11 mouse cellular contexts compared by ENCODE assay signal in the genomic region with DNA sequence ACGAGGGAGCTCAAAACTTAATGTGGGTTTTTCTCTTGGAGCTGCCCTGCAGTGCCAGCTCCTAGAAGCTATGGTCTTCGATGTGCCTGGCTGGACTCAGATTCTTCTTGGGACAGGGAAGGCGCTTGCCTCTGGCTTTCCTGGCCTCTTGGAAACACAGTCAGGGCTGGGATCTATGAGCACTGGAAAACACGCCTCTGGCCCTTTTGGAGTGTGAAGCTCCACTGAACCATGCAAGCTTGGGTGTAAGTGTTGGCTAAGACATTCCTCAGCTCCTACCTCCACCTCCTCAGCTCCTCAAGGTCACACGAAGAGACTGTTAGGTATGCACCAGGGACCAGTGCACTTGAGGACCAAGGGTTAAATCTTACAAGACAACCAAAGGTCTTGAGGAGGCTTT. TPM values are rescaled to one million over a fixed set of nuclear protein-coding genes. Genes with fewer than 3 reads are reported as not detected.
A peak's percentile ranks its signal among the peaks of the same experiment; 100 is the strongest.
DNase-seq lines count a peak whose midpoint lies in the region; ATAC-seq and TF ChIP-seq lines count a peak whose summit lies in the region.
"Had no signal": no experiment of that assay in that cellular context is flagged by ENCODE, and none has a peak within 500 bp of the region (broad histone marks: within the 10 kb centered on the region; RNA-seq: fewer than 3 reads in every experiment).

No protein-coding gene starts in this region.

- peak overlapping the region; percentile 50 for H3K4me3 ChIP-seq in heart, embryonic 11.5 days (ENCODE audit: low read depth, low read length)
- H3K4me3 ChIP-seq in CH12.LX (replicated peaks in 1 of 3; ENCODE audit: low read depth in 2 of 3, low read length in 2 of 3, poor library complexity in 1 of 3): no peak overlapping the region
- H3K4me3 ChIP-seq in hindbrain, embryonic 14.5 days (replicated peaks; ENCODE audit: low read length): no peak overlapping the region
- H3K4me3 ChIP-seq in limb, embryonic 13.5 days: peak overlapping the region; percentile 59

- TF ChIP-seq EP300 in CH12.LX (IDR thresholded peaks at IDR 0.05; ENCODE audit: low read length): no peak

- H3K79me2 ChIP-seq in CH12.LX (replicated peaks; ENCODE audit: control insufficient read depth, extremely low read depth, insufficient read depth, poor library complexity, severe bottlenecking): no peaks in the 10 kb centered on the region

- no peaks in the 10 kb centered on the region for H3K9me3 ChIP-seq in heart, embryonic 11.5 days (replicated peaks; ENCODE audit: control insufficient read depth, low read length)
- peaks cover 20% of the 10 kb centered on the region for H3K9me3 ChIP-seq in CH12.LX (replicated peaks; ENCODE audit: low read length)
- H3K9me3 ChIP-seq in hindbrain, embryonic 14.5 days (ENCODE audit: control insufficient read depth, low read length): no peaks in the 10 kb centered on the region
- no peaks in the 10 kb centered on the region for H3K9me3 ChIP-seq in limb, embryonic 13.5 days

- peak overlapping the region; percentile 76 for H3K4me2 ChIP-seq in heart, embryonic 11.5 days
- H3K4me2 ChIP-seq in CH12.LX (ENCODE audit: insufficient read depth, low read depth, poor library complexity, severe bottlenecking): no peak overlapping the region
- H3K4me2 ChIP-seq in hindbrain, embryonic 14.5 days (replicated peaks): 0 out of 2 replicates have a peak overlapping the region, but pooled peaks have one; percentile 61
- H3K4me2 ChIP-seq in limb, embryonic 13.5 days (replicated peaks): peak overlapping the region; percentile 87

- no peak overlapping the region for H3K27ac ChIP-seq in heart, embryonic 11.5 days (ENCODE audit: low read depth, low read length)
- H3K27ac ChIP-seq in CH12.LX (ENCODE audit: insufficient read depth, low read depth): no peak overlapping the region
- no peak overlapping the region for H3K27ac ChIP-seq in hindbrain, embryonic 14.5 days
- H3K27ac ChIP-seq in limb, embryonic 13.5 days: no peak overlapping the region

- ATAC-seq in heart, embryonic 11.5 days (replicated peaks; ENCODE audit: insufficient number of reproducible peaks, low FRiP score, low TSS enrichment): no peak
- no peak for ATAC-seq in hindbrain, embryonic 14.5 days (ENCODE audit: low FRiP score)
- no peak for ATAC-seq in limb, embryonic 13.5 days (ENCODE audit: low FRiP score, low read depth)

- peaks cover 53% of the 10 kb centered on the region for H3K27me3 ChIP-seq in heart, embryonic 11.5 days (ENCODE audit: control insufficient read depth, insufficient read depth, low read length)
- H3K27me3 ChIP-seq in CH12.LX (replicated peaks): peaks cover 58% of the 10 kb centered on the region
- H3K27me3 ChIP-seq in hindbrain, embryonic 14.5 days (ENCODE audit: control insufficient read depth, insufficient read depth, low read length): peaks cover 64% of the 10 kb centered on the region
- peaks cover 41% of the 10 kb centered on the region for H3K27me3 ChIP-seq in limb, embryonic 13.5 days

- TF ChIP-seq CTCF in CH12.LX (conservative IDR thresholded peaks at IDR 0.05 in 1 of 2, IDR thresholded peaks at IDR 0.05 in 1 of 2; ENCODE audit: low read depth in 2 of 2, low read length in 2 of 2): no peak

- no peak for DNase-seq in heart, postnatal 36 days
- DNase-seq in CH12.LX (ENCODE audit: extremely low read depth): no peak
- DNase-seq in hindbrain, embryonic 14.5 days (ENCODE audit: low spot score): no peak
- no peak for DNase-seq in layer of hippocampus, postnatal 36 days
- DNase-seq in adrenal gland, adult 18-20 months (ENCODE audit: low spot score in 2 of 2): no peak
- DNase-seq in right cerebral cortex, postnatal 14 days: no peak

- WGBS in heart, embryonic 11.5 days (ENCODE audit: insufficient replicate concordance): 32% methylated on average over 5 of the region's 5 CpGs
- WGBS in hindbrain, embryonic 14.5 days: 28% methylated on average over 5 of the region's 5 CpGs
- 38% methylated on average over 5 of the region's 5 CpGs for WGBS in limb, embryonic 13.5 days

- in situ Hi-C loops in CH12.LX (cut with MboI; ENCODE audit: low pct_ligation_motif_present, low pct_unique_long_range_greater_than_20kb, low sequenced_read_pairs): loop anchor here (5.0 kb wide), 1 partner anchor 127 kb away; no protein-coding TSS in a partner anchor

- H3K4me1 ChIP-seq in heart, embryonic 11.5 days (ENCODE audit: control insufficient read depth, insufficient read depth, low read length): peaks cover 17% of the 10 kb centered on the region
- peaks cover 5 to 29% of the 10 kb centered on the region in 2 experiments for H3K4me1 ChIP-seq in CH12.LX (ENCODE audit: control insufficient read depth in 1 of 2, insufficient read depth in 2 of 2)
- peaks cover 13% of the 10 kb centered on the region for H3K4me1 ChIP-seq in hindbrain, embryonic 14.5 days (replicated peaks; ENCODE audit: control insufficient read depth, insufficient read depth, low read length)
- H3K4me1 ChIP-seq in limb, embryonic 13.5 days: peaks cover 43% of the 10 kb centered on the region

- dilution Hi-C loops in CH12.LX (cut with MboI; ENCODE audit: extremely low pct_ligation_motif_present, extremely low pct_unique_long_range_greater_than_20kb, low sequenced_read_pairs): no loop called here

- TF ChIP-seq RAD21 in CH12.LX (IDR thresholded peaks at IDR 0.05; ENCODE audit: low read depth, low read length): no peak

- TF ChIP-seq POLR2A in CH12.LX (IDR thresholded peaks at IDR 0.05; ENCODE audit: low read depth, low read length): no peak

- H3K36me3 ChIP-seq in heart, embryonic 11.5 days (ENCODE audit: control insufficient read depth, insufficient read depth, low read length): no peaks in the 10 kb centered on the region
- H3K36me3 ChIP-seq in CH12.LX (replicated peaks in 1 of 2; ENCODE audit: control insufficient read depth in 1 of 2, insufficient read depth in 1 of 2, low read length in 1 of 2): no peaks in the 10 kb centered on the region
- no peaks in the 10 kb centered on the region for H3K36me3 ChIP-seq in hindbrain, embryonic 14.5 days (replicated peaks; ENCODE audit: control insufficient read depth, insufficient read depth)
- peaks cover 3% of the 10 kb centered on the region; the same call in 1 of the 2 replicates for H3K36me3 ChIP-seq in limb, embryonic 13.5 days

- no peak overlapping the region; the same call in 1 of the 2 replicates for H3K9ac ChIP-seq in heart, embryonic 11.5 days (ENCODE audit: low read depth, low read length)
- H3K9ac ChIP-seq in CH12.LX (ENCODE audit: insufficient read depth, low read depth): no peak overlapping the region
- no peak overlapping the region for H3K9ac ChIP-seq in hindbrain, embryonic 14.5 days
- peak overlapping the region; percentile 70; the same call in 1 of the 2 replicates for H3K9ac ChIP-seq in limb, embryonic 13.5 days

- intact Hi-C loops in heart, postnatal 36 days (cut with DNase I): loop anchor here (5.0 kb wide), 5 partner anchors 222 to 512 kb away; partner anchors contain the start of gene Med13

TF ChIP-seq in CH12.LX, 34 proteins besides CTCF, POLR2A, EP300 and RAD21:
- TF ChIP-seq IRF4 (IDR thresholded peaks at IDR 0.05; ENCODE audit: low read depth, low read length) (0 out of 2 replicates have a peak, but pooled peaks have one; percentile 0), CHD2 (IDR thresholded peaks at IDR 0.05; ENCODE audit: low read length) (0 out of 2 replicates have a peak, but pooled peaks have one; percentile 1), E2F4 (IDR thresholded peaks at IDR 0.05; ENCODE audit: insufficient replicate concordance, low read depth, low read length) (no peak), MXI1 (IDR thresholded peaks at IDR 0.05; ENCODE audit: low read depth, low read length) (no peak), MEF2A (IDR thresholded peaks at IDR 0.05; ENCODE audit: borderline replicate concordance, low read depth, low read length) (no peak), MAZ (IDR thresholded peaks at IDR 0.05; ENCODE audit: low read depth, low read length) (no peak)

RNA-seq across cellular contexts. Expression of gene Gm11444, which starts 5.2 kb away (rescaled TPM):
- not detected in 2 replicates for polyA plus RNA-seq in heart, embryonic 11.5 days (2014; fragmentation: Nextera tagmentation; extraction: Ambion mirVana)
- not detected for total RNA-seq in heart, postnatal 36 days (2021)
- total RNA-seq in CH12.LX (2012; rRNA removed): not detected in 2 replicates
- not detected in 2 replicates for total RNA-seq in CH12.LX (2014; rRNA removed)
- not detected in 2 replicates for polyA plus RNA-seq in CH12.LX (2012; ENCODE audit: insufficient read length, low read depth)
- polyA plus RNA-seq in hindbrain, embryonic 14.5 days (2014; fragmentation: Nextera tagmentation; extraction: Ambion mirVana): not detected in 2 replicates
- polyA plus RNA-seq in limb, embryonic 13.5 days (2015; fragmentation: Nextera tagmentation; extraction: Ambion mirVana): 0.28 TPM in 1 of 2 replicates, not detected in the other
- not detected for total RNA-seq in layer of hippocampus, postnatal 36 days (2021)
- not detected for total RNA-seq in adrenal gland, adult 18-20 months (2021)
- total RNA-seq: adrenal gland, postnatal 14 days; layer of hippocampus, postnatal 14 days; neutrophil, adult 5-6 weeks had no signal

RNA-seq across cellular contexts. Expression of gene Tbx2, which starts 12.6 kb away (rescaled TPM):
- polyA plus RNA-seq in heart, embryonic 11.5 days (2014; fragmentation: Nextera tagmentation; extraction: Ambion mirVana): 3.6 and 4.4 TPM in 2 replicates
- total RNA-seq in heart, postnatal 36 days (2021): 1 to 10 TPM; 6.2 to 6.9 TPM
- total RNA-seq in CH12.LX (2012; rRNA removed): 0.04 TPM in 1 of 2 replicates, not detected in the other
- total RNA-seq in CH12.LX (2014; rRNA removed): not detected in 2 replicates
- polyA plus RNA-seq in CH12.LX (2012; ENCODE audit: insufficient read length, low read depth): 0.14 and 0.17 TPM in 2 replicates
- polyA plus RNA-seq in hindbrain, embryonic 14.5 days (2014; fragmentation: Nextera tagmentation; extraction: Ambion mirVana): 2.3 and 2.8 TPM in 2 replicates
- polyA plus RNA-seq in limb, embryonic 13.5 days (2015; fragmentation: Nextera tagmentation; extraction: Ambion mirVana): 5.0 and 5.1 TPM in 2 replicates
- total RNA-seq in layer of hippocampus, postnatal 36 days (2021): 1 to 10 TPM; 1.2 to 1.4 TPM
- 10 to 100 TPM; 14.5 to 17.7 TPM for total RNA-seq in adrenal gland, adult 18-20 months (2021)

RNA-seq across cellular contexts. Expression of gene Tbx4, which starts 41.3 kb away (rescaled TPM):
- 0.49 and 0.82 TPM in 2 replicates for polyA plus RNA-seq in heart, embryonic 11.5 days (2014; fragmentation: Nextera tagmentation; extraction: Ambion mirVana)
- not detected for total RNA-seq in heart, postnatal 36 days (2021)
- total RNA-seq in CH12.LX (2012; rRNA removed): not detected in 2 replicates
- not detected in 2 replicates for total RNA-seq in CH12.LX (2014; rRNA removed)
- polyA plus RNA-seq in CH12.LX (2012; ENCODE audit: insufficient read length, low read depth): not detected in 2 replicates
- polyA plus RNA-seq in hindbrain, embryonic 14.5 days (2014; fragmentation: Nextera tagmentation; extraction: Ambion mirVana): 0.23 and 0.25 TPM in 2 replicates
- polyA plus RNA-seq in limb, embryonic 13.5 days (2015; fragmentation: Nextera tagmentation; extraction: Ambion mirVana): 25.1 and 29.3 TPM in 2 replicates
- under 1 TPM; 0.20 to 0.22 TPM for total RNA-seq in layer of hippocampus, postnatal 36 days (2021)
- not detected for total RNA-seq in adrenal gland, adult 18-20 months (2021)
- total RNA-seq: adrenal gland, postnatal 14 days; neutrophil, adult 5-6 weeks had no signal

Comparison
In these comparisons a context has a peak if more than half of its experiments do, and no peak if none do; other contexts are left out.
1. H3K4me3 ChIP-seq: peak in heart, embryonic 11.5 days (single experiment) and limb, embryonic 13.5 days (single experiment); none in CH12.LX (0 of 3) and hindbrain, embryonic 14.5 days (single experiment).